Mouse (Mus musculus): ENCODE data around the gene Nsfl1c.

GRCm38 (mm10) chr2:151546571-151546970 is 52.6 kb downstream of the Nsfl1c start:
- TF ChIP-seq POLR2A (IDR thresholded peaks at IDR 0.05; ENCODE audit: control insufficient read depth, low read depth, low read length) (no peak), CTCF (IDR thresholded peaks at IDR 0.05; ENCODE audit: control insufficient read depth, insufficient read depth, insufficient replicate concordance, low read depth, low read length) (no peak)

Measured in testis, adult 2 months (tissue).